Mouse (Mus musculus): Measurements from ENCODE around the gene Ampd3.

Ampd3 gene

GRCm38 (mm10) chr7:110768001-110768400 is at the start of gene Ampd3:
Gene Ampd3, plus strand, starts transcription at chr7:110768206.
- DNase-seq = peak; percentile 73

GRCm38 (mm10) chr7:110718505-110718904 is 49.5 kb upstream of the Ampd3 start:
- no peak for DNase-seq

GRCm38 (mm10) chr7:110719857-110720256 is 48.1 kb upstream of the Ampd3 start:
- DNase-seq = no peak

- DNase-seq = no peak
These were observed 45.8 kb upstream of the Ampd3 start for GRCm38 (mm10) chr7:110722183-110722582.

GRCm38 (mm10) chr7:110727049-110727448 is 41.0 kb upstream of the Ampd3 start:
- DNase-seq = peak; percentile 76

- DNase-seq = peak; percentile 62
These were observed 39.1 kb upstream of the Ampd3 start for GRCm38 (mm10) chr7:110728876-110729275.

- DNase-seq = no peak
These were observed 38.7 kb upstream of the Ampd3 start for GRCm38 (mm10) chr7:110729295-110729694.

- DNase-seq = no peak
These were observed 36.7 kb upstream of the Ampd3 start for GRCm38 (mm10) chr7:110731091-110731967.

GRCm38 (mm10) chr7:110732001-110732632 is 35.9 kb upstream of the Ampd3 start:
- DNase-seq = no peak

GRCm38 (mm10) chr7:110736914-110737313 is 31.1 kb upstream of the Ampd3 start:
- DNase-seq = no peak

GRCm38 (mm10) chr7:110739764-110740163 is 28.2 kb upstream of the Ampd3 start:
- DNase-seq = peak; percentile 16

- no peak for DNase-seq
These were observed 27.8 kb upstream of the Ampd3 start for GRCm38 (mm10) chr7:110740188-110740587.

- no peak for DNase-seq
These were observed 26.0 kb upstream of the Ampd3 start for GRCm38 (mm10) chr7:110742022-110742421.

GRCm38 (mm10) chr7:110746087-110746562 is 21.9 kb upstream of the Ampd3 start:
- DNase-seq = no peak

GRCm38 (mm10) chr7:110746809-110747208 is 21.2 kb upstream of the Ampd3 start:
- DNase-seq = no peak

GRCm38 (mm10) chr7:110750834-110751233 is 17.2 kb upstream of the Ampd3 start:
- DNase-seq = no peak

GRCm38 (mm10) chr7:110751634-110752033 is 16.4 kb upstream of the Ampd3 start:
- DNase-seq = no peak

GRCm38 (mm10) chr7:110753310-110753709 is 14.7 kb upstream of the Ampd3 start:
- DNase-seq = no peak

GRCm38 (mm10) chr7:110753926-110754330 is 14.1 kb upstream of the Ampd3 start:
- peak; percentile 57 for DNase-seq

GRCm38 (mm10) chr7:110756440-110756839 is 11.6 kb upstream of the Ampd3 start:
- DNase-seq = peak; percentile 55

- no peak for DNase-seq
These were observed 5.3 kb upstream of the Ampd3 start for GRCm38 (mm10) chr7:110762605-110763180.

GRCm38 (mm10) chr7:110768451-110769064 is 552 bp downstream of the Ampd3 start:
- DNase-seq = peak; percentile 66

- peak; percentile 51 for DNase-seq
These were observed 1.1 kb downstream of the Ampd3 start for GRCm38 (mm10) chr7:110769094-110769493.
